Mouse (Mus musculus): ENCODE data around the gene Spp2. TPM values are rescaled to one million over a fixed set of nuclear protein-coding genes. Genes with fewer than 3 reads are reported as not detected.

Gene Spp2
- 0.17 and 0.34 TPM in 2 replicates for polyA plus RNA-seq (2015; fragmentation: Nextera tagmentation; extraction: Ambion mirVana)

GRCm38 (mm10) chr1:88406807-88407198 is at the start of gene Spp2:
Spp2 (plus strand) TSS chr1:88406961.

Other genes with a start within 250 kb of the Spp2 start
- not detected in 2 replicates for gene Ugt1a5, start 240.9 kb upstream of the Spp2 start, polyA plus RNA-seq (2015; fragmentation: Nextera tagmentation; extraction: Ambion mirVana)
- gene Ugt1a2, start 206.4 kb upstream of the Spp2 start, polyA plus RNA-seq (2015; fragmentation: Nextera tagmentation; extraction: Ambion mirVana): 0.08 and 0.11 TPM in 2 replicates
- 11.7 and 14.8 TPM in 2 replicates for gene Dnajb3, start 201.2 kb upstream of the Spp2 start, polyA plus RNA-seq (2015; fragmentation: Nextera tagmentation; extraction: Ambion mirVana)
- gene Ugt1a1, start 195.0 kb upstream of the Spp2 start, polyA plus RNA-seq (2015; fragmentation: Nextera tagmentation; extraction: Ambion mirVana): 0.08 and 0.23 TPM in 2 replicates
- 0.36 and 0.39 TPM in 2 replicates for gene Mroh2a, start 180.0 kb upstream of the Spp2 start, polyA plus RNA-seq (2015; fragmentation: Nextera tagmentation; extraction: Ambion mirVana)
- 34.9 and 40.6 TPM in 2 replicates for gene Hjurp, start 129.3 kb upstream of the Spp2 start, polyA plus RNA-seq (2015; fragmentation: Nextera tagmentation; extraction: Ambion mirVana)
- gene Trpm8, start 129.3 kb upstream of the Spp2 start, polyA plus RNA-seq (2015; fragmentation: Nextera tagmentation; extraction: Ambion mirVana): 0.19 and 0.35 TPM in 2 replicates
- 0.08 TPM in 1 of 2 replicates, not detected in the other for gene Glrp1, start 103.1 kb downstream of the Spp2 start, polyA plus RNA-seq (2015; fragmentation: Nextera tagmentation; extraction: Ambion mirVana)

Data from neural tube, postnatal 0 days (tissue).